Mouse (Mus musculus): ENCODE data around the gene Elmsan1.
A peak's percentile ranks its signal among the peaks of the same experiment; 100 is the strongest.

Elmsan1 gene

GRCm38 (mm10) chr12:84192741-84193641 lies 25.7 kb downstream of the Elmsan1 start:
- DNase-seq: peak; percentile 79 to 88

DNA sequence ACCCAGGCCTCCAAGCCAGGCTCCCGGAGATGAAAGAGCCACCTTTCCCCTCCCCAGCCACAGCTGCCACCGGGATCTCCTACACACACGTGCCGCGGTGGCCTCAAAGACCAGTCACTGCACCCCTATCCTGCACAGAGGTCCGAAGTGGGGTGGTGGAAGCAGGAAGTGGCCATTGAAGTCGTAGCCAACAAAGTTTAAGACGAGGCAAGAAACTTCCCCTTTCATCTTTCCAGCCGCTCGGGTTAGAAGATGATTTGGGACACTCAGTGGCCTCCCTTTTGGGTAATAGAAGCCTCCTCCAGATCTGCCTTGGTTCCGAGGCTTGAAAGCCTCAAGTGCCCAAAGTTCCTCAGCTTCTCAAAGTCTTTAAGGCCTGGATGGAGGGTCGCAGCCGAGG lies 26.4 kb downstream of the Elmsan1 start:
- DNase-seq: peak in 1 of 2 experiments; percentile 36

- DNase-seq: peak in 1 of 2 experiments; percentile 7
Observed at GRCm38 (mm10) chr12:84191770-84192169, 26.9 kb downstream of the Elmsan1 start.

GRCm38 (mm10) chr12:84191190-84191589 lies 27.5 kb downstream of the Elmsan1 start:
- no peak for DNase-seq

- peak; percentile 49 to 68 for DNase-seq
Observed at GRCm38 (mm10) chr12:84190151-84190820, 28.4 kb downstream of the Elmsan1 start.

DNA sequence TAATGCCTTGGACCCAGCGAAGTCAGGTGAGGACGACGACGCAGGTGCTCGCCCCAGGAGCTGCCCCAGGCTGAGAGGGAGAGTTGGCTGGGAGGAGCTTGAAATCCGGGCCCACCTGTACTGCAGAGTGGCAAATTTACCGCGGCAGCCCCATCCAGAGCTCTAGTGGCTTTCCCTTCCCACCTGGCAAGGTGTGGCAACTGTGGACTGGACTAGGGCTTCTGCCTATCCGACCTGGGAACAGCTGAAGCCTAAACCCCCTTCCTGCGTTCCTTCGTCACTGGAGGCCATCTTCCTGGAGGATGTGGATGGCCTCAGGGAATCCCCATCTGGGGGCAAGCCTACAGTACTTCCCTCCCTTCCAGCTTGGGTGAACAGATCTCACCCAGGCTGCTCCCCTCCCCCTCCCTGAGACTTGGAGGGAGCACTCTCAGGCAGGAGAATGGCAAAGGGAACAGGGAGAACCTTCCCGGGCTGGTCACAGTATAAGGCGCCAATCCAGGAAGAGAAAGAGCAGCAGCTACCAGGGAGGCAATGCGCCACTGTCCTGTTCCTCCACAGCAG lies 29.7 kb downstream of the Elmsan1 start:
- peak in 1 of 2 experiments; percentile 46 for DNase-seq

DNA sequence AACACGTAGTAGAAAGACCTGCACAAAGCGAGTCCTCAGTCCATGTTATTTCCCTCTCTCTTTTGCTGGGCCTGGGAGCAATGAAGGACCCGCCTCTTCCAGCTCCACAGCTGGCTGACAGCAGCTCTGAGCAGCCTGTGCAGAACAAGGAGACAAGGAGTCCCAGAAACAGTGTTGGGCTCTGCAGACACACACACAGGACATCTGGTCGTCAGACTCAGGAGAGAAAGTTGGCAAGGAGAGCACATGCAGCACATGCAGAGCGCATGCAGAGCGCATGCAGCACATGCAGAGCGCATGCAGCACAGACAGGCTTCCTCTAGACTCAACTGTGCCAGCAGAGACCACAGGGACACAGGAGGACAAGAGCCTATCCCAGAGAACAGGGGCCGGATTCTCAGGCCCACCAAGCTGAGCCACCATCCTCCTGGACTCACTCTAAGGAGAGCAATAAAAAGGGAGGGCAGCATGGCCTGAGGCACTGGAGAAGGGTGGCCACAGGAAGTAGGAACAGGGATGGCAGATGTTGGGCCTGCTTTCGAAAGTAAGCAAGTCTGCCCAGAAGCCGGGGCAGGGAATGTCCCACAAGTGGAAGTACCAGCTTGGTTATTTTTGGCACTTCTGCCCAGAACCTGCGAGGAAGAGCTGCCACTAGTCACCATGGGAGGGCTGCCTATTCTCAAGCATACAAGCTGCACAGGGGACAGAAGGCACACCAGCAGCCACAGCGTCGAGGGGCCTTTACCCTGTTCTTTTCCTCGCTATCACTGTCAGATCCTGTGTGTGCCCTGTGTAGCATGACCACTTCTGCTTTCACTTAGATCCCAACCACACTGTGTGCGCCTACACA lies 30.7 kb downstream of the Elmsan1 start:
- peak in 1 of 2 experiments; percentile 48 for DNase-seq

GRCm38 (mm10) chr12:84186950-84187349 lies 31.7 kb downstream of the Elmsan1 start:
- peak; percentile 52 to 68 for DNase-seq

GRCm38 (mm10) chr12:84186536-84186935 lies 32.1 kb downstream of the Elmsan1 start:
- DNase-seq: no peak

DNA sequence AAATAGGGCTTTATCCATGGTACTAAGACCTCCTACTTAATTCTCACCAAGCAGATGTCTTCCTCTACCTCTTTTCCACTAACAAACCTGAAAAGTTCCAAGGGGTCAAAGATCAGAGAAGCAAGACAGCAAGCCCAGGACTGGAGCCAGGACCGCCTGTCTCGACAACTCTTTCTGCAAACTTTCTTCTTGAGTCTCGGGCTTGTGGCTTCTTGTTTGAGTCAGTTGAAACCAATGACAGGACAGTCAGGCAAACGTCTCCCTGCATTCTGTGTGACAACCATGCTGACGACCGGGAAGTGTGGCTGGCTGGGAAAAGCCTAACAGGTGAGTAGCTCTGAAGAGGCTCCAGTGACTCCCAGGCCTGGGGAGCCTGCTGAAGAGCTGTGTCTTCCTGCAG lies 33.1 kb downstream of the Elmsan1 start:
- DNase-seq: no peak

DNA sequence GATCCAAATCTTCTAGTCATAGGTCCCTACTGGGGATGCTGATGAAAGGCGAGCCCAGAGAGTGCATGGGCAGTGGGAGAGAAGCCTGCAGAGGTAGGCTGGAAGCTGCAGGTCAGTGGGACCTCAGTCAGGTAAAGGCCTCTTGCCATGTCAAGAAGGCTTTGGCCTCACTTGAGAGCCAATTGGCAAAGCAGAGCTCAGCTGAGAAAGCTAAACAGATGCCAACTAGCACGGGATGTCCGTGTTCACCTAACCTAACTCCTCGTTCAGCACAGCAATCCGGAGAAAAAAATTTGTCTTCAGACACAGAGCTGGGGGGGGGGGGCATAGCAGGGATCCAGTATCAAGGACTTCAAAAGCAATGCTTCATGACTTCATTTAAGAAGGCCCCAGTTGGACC lies 33.7 kb downstream of the Elmsan1 start:
- DNase-seq: no peak

DNA sequence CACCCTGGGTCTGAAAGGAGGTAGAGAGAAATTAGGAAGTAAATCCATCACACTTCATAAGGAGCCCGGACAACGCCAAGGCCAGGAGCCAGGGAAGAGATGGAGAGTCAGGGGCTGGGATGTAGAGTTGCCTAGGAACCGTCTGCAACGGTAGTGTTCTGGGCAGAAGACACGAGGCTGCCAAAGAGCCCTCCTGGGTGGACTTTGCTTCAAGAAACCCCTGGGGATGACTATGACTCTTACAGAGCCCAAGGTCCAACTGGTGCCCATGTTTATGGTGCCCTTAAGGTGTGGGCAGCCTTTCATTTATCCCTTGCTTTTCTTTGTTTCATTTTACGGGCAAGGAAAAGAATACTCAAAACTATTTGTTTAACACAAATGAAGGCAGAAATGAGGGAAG lies 36.7 kb downstream of the Elmsan1 start:
- DNase-seq: no peak

DNA sequence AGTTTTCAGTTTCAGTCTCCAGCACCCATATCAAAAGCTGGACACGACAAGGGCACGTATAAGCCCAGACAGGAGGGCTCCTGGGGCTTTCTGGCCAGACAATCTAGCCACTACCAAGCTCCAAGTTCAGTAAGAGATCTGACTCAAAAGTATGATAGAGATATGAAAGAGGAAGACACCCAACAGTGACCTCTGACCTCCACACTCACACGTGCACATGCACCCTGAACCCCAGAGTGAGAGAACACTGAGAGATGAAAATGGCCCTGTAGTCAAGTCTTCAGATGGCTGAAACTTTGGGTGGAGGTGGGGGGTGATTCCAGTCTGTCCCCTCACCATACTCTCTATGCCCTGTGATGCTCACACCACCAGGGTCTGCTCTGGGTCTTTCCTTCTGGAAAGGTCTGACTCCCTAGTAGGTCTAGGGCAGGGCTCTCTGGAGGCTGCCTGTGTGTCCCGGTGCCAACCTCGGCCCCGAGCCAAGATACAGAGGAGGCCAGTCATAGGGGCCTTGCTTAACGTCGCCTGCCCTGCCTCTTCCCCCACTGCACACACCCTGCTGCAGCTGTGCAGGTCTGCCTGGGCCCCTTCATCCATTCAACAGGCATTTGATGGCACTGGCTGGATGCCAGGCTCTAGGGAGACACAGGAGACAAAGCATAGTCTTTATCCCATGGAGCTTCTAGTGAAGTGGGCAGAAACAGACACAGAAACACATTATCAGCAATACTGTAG lies 37.8 kb downstream of the Elmsan1 start:
- peak; percentile 65 to 79 for DNase-seq

DNA sequence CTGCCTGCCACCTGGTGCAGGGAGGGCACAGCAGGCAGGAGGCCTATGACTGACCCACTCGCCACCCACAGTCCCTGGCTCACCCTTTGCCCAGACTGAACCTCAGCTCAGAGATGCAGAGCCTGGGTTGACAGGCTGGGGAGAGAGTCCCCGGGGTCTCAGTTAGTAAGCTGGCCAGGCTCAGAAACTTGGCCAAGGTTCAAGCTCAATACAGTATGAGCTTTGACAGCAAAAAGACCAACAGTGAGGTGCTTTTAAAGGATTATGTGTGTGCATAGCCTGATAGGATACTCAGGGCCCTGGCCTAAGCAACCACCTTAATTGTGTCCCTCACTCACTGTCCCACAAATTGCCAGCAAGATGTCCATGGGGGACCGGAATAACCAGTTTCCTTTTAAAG lies 38.6 kb downstream of the Elmsan1 start:
- DNase-seq: peak in 1 of 2 experiments; percentile 37

DNA sequence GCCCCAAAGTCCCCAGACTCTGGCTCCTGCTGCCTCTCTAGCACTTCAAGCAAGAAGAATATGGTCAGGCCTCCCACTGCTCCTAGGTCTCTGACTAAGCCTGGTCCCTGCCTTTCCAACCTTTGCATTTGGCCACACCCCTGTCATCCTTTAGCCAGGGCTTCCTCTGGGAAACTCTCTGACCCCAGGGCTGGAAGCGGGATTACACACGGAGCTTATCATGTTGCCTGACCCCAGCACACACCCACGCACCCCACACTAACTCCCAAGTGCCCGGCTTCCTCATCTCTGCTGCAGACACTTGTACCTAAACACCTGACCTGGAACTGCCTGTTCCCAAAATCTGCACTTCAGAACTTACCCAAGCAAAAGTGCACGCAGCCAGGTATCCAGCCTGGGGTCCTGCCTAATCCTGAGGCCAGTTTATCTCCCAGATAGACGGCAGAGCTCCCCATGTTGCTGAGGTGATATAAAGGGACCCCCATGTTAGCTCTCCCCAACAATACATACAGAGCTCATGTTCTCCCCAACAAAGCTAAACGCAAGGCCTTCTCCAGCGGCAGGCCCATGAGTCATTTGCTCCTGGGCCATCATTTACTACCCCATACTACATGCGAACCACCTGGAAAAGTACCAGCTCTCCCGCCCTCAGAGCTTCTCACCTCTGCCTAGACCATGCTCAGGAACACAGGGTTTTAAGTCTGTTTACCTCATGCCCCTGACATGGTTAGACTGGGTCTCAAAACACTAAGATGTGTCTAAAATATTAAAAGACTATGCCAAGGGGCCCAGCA lies 39.8 kb downstream of the Elmsan1 start:
- DNase-seq: no peak

GRCm38 (mm10) chr12:84178052-84178451 lies 40.6 kb downstream of the Elmsan1 start:
- no peak for DNase-seq

GRCm38 (mm10) chr12:84176886-84177765 lies 41.6 kb downstream of the Elmsan1 start:
- peak in 1 of 2 experiments; percentile 47 for DNase-seq

DNA sequence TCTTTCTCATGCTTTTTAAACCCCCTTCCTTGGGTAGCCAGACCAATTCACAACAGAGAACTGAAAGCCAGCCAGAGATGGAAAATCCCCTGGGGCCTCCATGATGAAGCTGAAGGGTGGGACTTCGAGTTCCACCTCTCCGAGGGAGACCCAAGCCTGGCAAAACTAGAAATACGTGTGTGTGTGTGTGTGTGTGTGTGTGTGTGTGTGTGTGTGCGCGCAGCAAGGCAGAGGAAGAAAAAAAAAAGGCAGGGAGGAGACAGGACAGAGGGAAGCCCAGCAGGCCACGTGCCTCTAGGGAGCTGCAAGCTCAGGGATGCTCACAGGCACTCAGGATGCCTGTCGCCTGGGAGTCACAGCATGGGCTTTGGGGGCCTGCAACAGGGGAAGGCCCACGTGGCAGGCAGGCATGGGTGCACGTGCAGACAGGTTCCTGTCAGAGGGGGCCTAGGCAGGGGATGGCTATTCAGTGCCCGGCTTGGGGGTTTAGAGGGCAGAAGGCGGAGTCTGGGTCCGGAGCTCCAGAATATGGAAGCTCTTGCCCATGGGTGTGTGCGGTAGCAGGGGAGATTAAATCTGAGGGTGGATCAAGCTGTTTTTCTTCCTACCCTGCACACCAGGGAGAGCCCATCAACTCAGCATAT lies 42.4 kb downstream of the Elmsan1 start:
- peak; percentile 57 to 63 for DNase-seq

DNA sequence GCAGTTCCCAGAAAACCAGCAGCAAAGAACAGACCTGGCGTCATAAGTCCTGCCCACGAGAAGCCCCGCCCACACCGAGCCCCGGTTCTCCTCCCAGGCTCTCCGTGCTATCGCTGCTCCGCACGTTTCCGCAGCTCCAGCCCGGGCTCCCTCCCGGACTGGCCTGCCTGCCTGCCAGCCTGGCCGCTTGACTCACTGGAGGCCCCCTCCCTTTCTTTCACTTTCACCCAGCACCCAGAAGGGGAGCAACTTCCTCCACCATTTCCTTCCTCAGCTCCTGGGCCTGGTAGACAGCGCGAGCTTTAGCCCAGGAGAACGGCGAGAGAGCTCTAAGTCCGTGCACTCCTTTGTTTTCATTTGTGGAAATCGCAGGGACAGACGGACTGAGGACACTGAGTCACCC lies 43.0 kb downstream of the Elmsan1 start:
- DNase-seq: peak; percentile 88 to 92

All from kidney, postnatal 4 days (tissue).